8 mouse cellular contexts compared by ENCODE assay signal in genomic region chr11:3266079-3266685, GRCm38 (mm10). TPM values are rescaled to one million over a fixed set of nuclear protein-coding genes. Genes with fewer than 3 reads are reported as not detected.
DNase-seq lines count a peak whose midpoint lies in the region; ATAC-seq lines count a peak whose summit lies in the region.

Gene Drg1 (minus strand): TSS chr11:3266415.

- H3K27me3 ChIP-seq in hindbrain, embryonic 11.5 days (ENCODE audit: control insufficient read depth, insufficient read depth, low read length) = no peaks in the 10 kb centered on the region

- H3K9ac ChIP-seq in hindbrain, embryonic 11.5 days (ENCODE audit: low read depth, low read length) = peak within 1 kb of the TSS; percentile 96

- under 1% methylated on average over 62 of the region's 72 CpGs for WGBS in hindbrain, embryonic 11.5 days

- peak; percentile 97 for DNase-seq in Muller cell, postnatal 12 days (ENCODE audit: inconsistent ontology term)
- peak; percentile 94 for DNase-seq in cerebellum, adult 9-11 months
- peak; percentile 82 to 93 for DNase-seq in frontal cortex, adult 2 months (ENCODE audit: extremely low spot score in 1 of 2, low spot score in 1 of 2)
- peak; percentile 97 for DNase-seq in hindbrain, embryonic 11.5 days (ENCODE audit: low spot score)
- peak; percentile 91 to 95 for DNase-seq in layer of hippocampus, postnatal 10 days (ENCODE audit: low spot score in 2 of 2)
- DNase-seq in lung, postnatal 10 days = peak; percentile 98
- peak; percentile 95 for DNase-seq in ovary, postnatal 36 days (ENCODE audit: low spot score)
- peak; percentile 93 for DNase-seq in thymus, postnatal 25 days

- H3K4me3 ChIP-seq in hindbrain, embryonic 11.5 days (ENCODE audit: low read depth, low read length) = peak within 1 kb of the TSS; percentile 76

- H3K27ac ChIP-seq in hindbrain, embryonic 11.5 days (ENCODE audit: low read depth, low read length) = peak within 1 kb of the TSS; percentile 91

- H3K4me1 ChIP-seq in hindbrain, embryonic 11.5 days (replicated peaks; ENCODE audit: control insufficient read depth, insufficient read depth, low read length) = 0 out of 2 replicates have a peak, but pooled peaks cover 2% of the 10 kb centered on the region

- ATAC-seq in hindbrain, embryonic 11.5 days (ENCODE audit: low FRiP score) = peak; percentile 99

- peak within 1 kb of the TSS; percentile 70 for H3K4me2 ChIP-seq in hindbrain, embryonic 11.5 days (replicated peaks; ENCODE audit: low read depth, low read length)

- no peaks in the 10 kb centered on the region for H3K36me3 ChIP-seq in hindbrain, embryonic 11.5 days (ENCODE audit: control insufficient read depth, insufficient read depth, low read length)

- no peaks in the 10 kb centered on the region for H3K9me3 ChIP-seq in hindbrain, embryonic 11.5 days (ENCODE audit: control insufficient read depth, low read length)

RNA-seq across cellular contexts. Expression of gene Drg1, which starts in this region (rescaled TPM):
- 76.0 and 86.1 TPM in 2 replicates for polyA plus RNA-seq in frontal cortex, adult 2 months (2012; rRNA removed)
- 321 and 329 TPM in 2 replicates for polyA plus RNA-seq in hindbrain, embryonic 11.5 days (2014; fragmentation: Nextera tagmentation; extraction: Ambion mirVana)
- 10 to 100 TPM; 94.5 to 98.3 TPM for total RNA-seq in layer of hippocampus, postnatal 10 days (2021)

Comparison
In these comparisons a context has a peak if more than half of its experiments do, and no peak if none do; other contexts are left out.
1. Peak in every context shown above with its lines: DNase-seq, ATAC-seq, H3K4me3 ChIP-seq and H3K27ac ChIP-seq.